Mouse (Mus musculus): ENCODE measurements around the gene Arid3b.

GRCm38 (mm10) chr9:57805087-57805737, 31.4 kb downstream of the Arid3b start:
- TF ChIP-seq CTCF (IDR thresholded peaks at IDR 0.05; ENCODE audit: low read depth) (no peak), EP300 (IDR thresholded peaks at IDR 0.05; ENCODE audit: low read depth) (no peak)

All from liver, embryonic 14.5 days (tissue).